Mouse (Mus musculus) kidney, embryonic 15.5 days (tissue): ENCODE measurements around the gene Gm20479. TPM values are rescaled to one million over a fixed set of nuclear protein-coding genes. Genes with fewer than 3 reads are reported as not detected.

ENCODE experiments used
- ATAC-seq: fragments of 200-750 bp; cut with Nextera tagmentation; replicated peaks from 2 replicates; pipeline ENCODE4 v1.8.0; 2017; ENCODE audit warnings: moderate TSS enrichment; ENCODE audit not compliant: low FRiP score
- H3K27ac ChIP-seq: fragments of 300-500 bp; sonication (generic); 2 replicates; pipeline ENCODE4 v1.5.1; 2015; ENCODE audit warnings: mild to moderate bottlenecking, inconsistent platforms
- H3K27me3 ChIP-seq: fragments of 300-500 bp; sonication (generic); 2 replicates; pipeline ENCODE4 v1.6.1; 2015; ENCODE audit warnings: inconsistent platforms
- H3K36me3 ChIP-seq: fragments of 300-500 bp; sonication (generic); 2 replicates; pipeline ENCODE4 v1.6.1; 2015; ENCODE audit warnings: inconsistent platforms
- H3K4me1 ChIP-seq: fragments of 300-500 bp; sonication (generic); 2 replicates; pipeline ENCODE4 v1.6.1; 2015; ENCODE audit warnings: inconsistent platforms
- H3K4me2 ChIP-seq: fragments of 300-500 bp; sonication (generic); 2 replicates; pipeline ENCODE4 v1.6.1; 2015; ENCODE audit warnings: moderate library complexity, mild to moderate bottlenecking, inconsistent platforms
- H3K4me3 ChIP-seq: fragments of 300-500 bp; sonication (generic); replicated peaks from 2 replicates; pipeline ENCODE4 v1.5.1; 2015; ENCODE audit warnings: mild to moderate bottlenecking, inconsistent platforms
- H3K9ac ChIP-seq: fragments of 300-500 bp; sonication (generic); 2 replicates; pipeline ENCODE4 v1.6.1; 2015; ENCODE audit warnings: mild to moderate bottlenecking, inconsistent platforms
- H3K9me3 ChIP-seq: fragments of 300-500 bp; sonication (generic); replicated peaks from 2 replicates; pipeline ENCODE4 v1.6.1; 2016; ENCODE audit warnings: inconsistent platforms
- WGBS: fragments of 180-500 bp; shearing (Covaris S2); methylation state at CpG from one replicate; pipeline ENCODE4 v1.1.7; 2015; ENCODE audit warnings: mixed read lengths; 5-methylcytosine and 5-hydroxymethylcytosine counted together
- polyA plus RNA-seq: library from polyadenylated mRNA; unstranded; fragments of >200 nt; fragmentation: Nextera tagmentation; extraction: Ambion mirVana; gene quantifications from 2 replicates; pipeline ENCODE4 v1.2.1, GENCODE M21; 2015

Gm20479 gene
- polyA plus RNA-seq, 1 experiment from 2014 or later = 1.9 TPM

- Histone ChIP-seq H3K4me3 (peak overlapping the region; percentile 55), H3K9ac (peak overlapping the region; percentile 39; the same call in 1 of the 2 replicates), H3K27ac (peak overlapping the region; percentile 84), H3K27me3 (peaks cover 99% of the 10 kb centered on the region), H3K9me3 (no peaks in the 10 kb centered on the region), H3K4me2 (peak overlapping the region; percentile 86), H3K4me1 (peaks cover 79% of the 10 kb centered on the region), H3K36me3 (no peaks in the 10 kb centered on the region; the same call in 1 of the 2 replicates)
- under 1% methylated on average over 8 of the region's 8 CpGs for WGBS
- no peak for ATAC-seq
These were observed 25.7 kb downstream of the Gm20479 start for GRCm38 (mm10) chr7:27331541-27331851.

GRCm38 (mm10) chr7:27330709-27331540, 26.3 kb downstream of the Gm20479 start:
- peak overlapping the region; percentile 84 for H3K27ac ChIP-seq
- H3K36me3 ChIP-seq = no peaks in the 10 kb centered on the region; the same call in 1 of the 2 replicates
- WGBS = under 1% methylated on average over 39 of the region's 39 CpGs
- H3K4me3 ChIP-seq = peak overlapping the region; percentile 55
- peak overlapping the region; percentile 39 for H3K9ac ChIP-seq
- H3K4me2 ChIP-seq = peak overlapping the region; percentile 86
- peaks cover 99% of the 10 kb centered on the region for H3K27me3 ChIP-seq
- H3K4me1 ChIP-seq = peaks cover 80% of the 10 kb centered on the region
- peak; percentile 55 for ATAC-seq
- H3K9me3 ChIP-seq = no peaks in the 10 kb centered on the region

GRCm38 (mm10) chr7:27329981-27330380, 27.2 kb downstream of the Gm20479 start:
- Histone ChIP-seq H3K4me2 (peak overlapping the region; percentile 86), H3K9ac (no peak overlapping the region), H3K36me3 (no peaks in the 10 kb centered on the region; the same call in 1 of the 2 replicates), H3K4me3 (peak overlapping the region; percentile 55), H3K9me3 (no peaks in the 10 kb centered on the region), H3K4me1 (peaks cover 82% of the 10 kb centered on the region), H3K27me3 (peaks cover 97% of the 10 kb centered on the region), H3K27ac (no peak overlapping the region)
- ATAC-seq = no peak
- 25% methylated on average over 17 of the region's 17 CpGs for WGBS

- Histone ChIP-seq H3K36me3 (no peaks in the 10 kb centered on the region; the same call in 1 of the 2 replicates), H3K4me1 (peaks cover 79% of the 10 kb centered on the region), H3K27ac (no peak overlapping the region), H3K4me2 (peak overlapping the region; percentile 86), H3K9me3 (no peaks in the 10 kb centered on the region), H3K27me3 (peaks cover 97% of the 10 kb centered on the region), H3K9ac (no peak overlapping the region), H3K4me3 (peak overlapping the region; percentile 55)
- ATAC-seq = peak; percentile 1; the same call in 1 of the 2 replicates
- WGBS = 5% methylated on average over 45 of the region's 45 CpGs
These were observed 27.8 kb downstream of the Gm20479 start for GRCm38 (mm10) chr7:27329326-27329947.

GRCm38 (mm10) chr7:27328648-27329047, 28.6 kb downstream of the Gm20479 start:
- peaks cover 71% of the 10 kb centered on the region for H3K4me1 ChIP-seq
- H3K4me2 ChIP-seq = no peak overlapping the region
- H3K27ac ChIP-seq = no peak overlapping the region
- no peaks in the 10 kb centered on the region for H3K9me3 ChIP-seq
- no peak for ATAC-seq
- WGBS = 29% methylated on average over 16 of the region's 16 CpGs
- H3K4me3 ChIP-seq = no peak overlapping the region
- no peak overlapping the region for H3K9ac ChIP-seq
- no peaks in the 10 kb centered on the region; the same call in 1 of the 2 replicates for H3K36me3 ChIP-seq
- peaks cover 93% of the 10 kb centered on the region for H3K27me3 ChIP-seq

- H3K36me3 ChIP-seq = no peaks in the 10 kb centered on the region; the same call in 1 of the 2 replicates
- no peak overlapping the region for H3K4me3 ChIP-seq
- WGBS = 79% methylated on average over 11 of the region's 11 CpGs
- peaks cover 88% of the 10 kb centered on the region for H3K27me3 ChIP-seq
- no peak overlapping the region for H3K9ac ChIP-seq
- no peak overlapping the region for H3K27ac ChIP-seq
- H3K4me2 ChIP-seq = no peak overlapping the region
- H3K9me3 ChIP-seq = no peaks in the 10 kb centered on the region
- ATAC-seq = no peak
- peaks cover 67% of the 10 kb centered on the region for H3K4me1 ChIP-seq
These were observed 29.1 kb downstream of the Gm20479 start for GRCm38 (mm10) chr7:27328161-27328560.

GRCm38 (mm10) chr7:27327500-27327899, 29.7 kb downstream of the Gm20479 start:
- peaks cover 81% of the 10 kb centered on the region for H3K27me3 ChIP-seq
- no peak overlapping the region for H3K27ac ChIP-seq
- ATAC-seq = no peak
- WGBS = 95% methylated on average over 8 of the region's 8 CpGs
- no peak overlapping the region for H3K9ac ChIP-seq
- H3K4me1 ChIP-seq = peaks cover 60% of the 10 kb centered on the region
- no peaks in the 10 kb centered on the region for H3K9me3 ChIP-seq
- H3K36me3 ChIP-seq = no peaks in the 10 kb centered on the region; the same call in 1 of the 2 replicates
- H3K4me3 ChIP-seq = no peak overlapping the region
- no peak overlapping the region for H3K4me2 ChIP-seq

GRCm38 (mm10) chr7:27326101-27326880, 30.9 kb downstream of the Gm20479 start:
- Histone ChIP-seq H3K9me3 (no peaks in the 10 kb centered on the region), H3K36me3 (no peaks in the 10 kb centered on the region; the same call in 1 of the 2 replicates), H3K4me2 (peak overlapping the region; percentile 60), H3K27ac (peak overlapping the region; percentile 37; the same call in 1 of the 2 replicates), H3K4me1 (peaks cover 57% of the 10 kb centered on the region), H3K4me3 (peak overlapping the region; percentile 38), H3K9ac (peak overlapping the region; percentile 29; the same call in 1 of the 2 replicates), H3K27me3 (peaks cover 69% of the 10 kb centered on the region)
- ATAC-seq = peak; percentile 16; the same call in 1 of the 2 replicates
- WGBS = 38% methylated on average over 34 of the region's 34 CpGs

GRCm38 (mm10) chr7:27325697-27326096, 31.5 kb downstream of the Gm20479 start:
- Histone ChIP-seq H3K36me3 (no peaks in the 10 kb centered on the region; the same call in 1 of the 2 replicates), H3K4me3 (peak overlapping the region; percentile 38), H3K27me3 (peaks cover 63% of the 10 kb centered on the region), H3K4me2 (peak overlapping the region; percentile 60), H3K27ac (peak overlapping the region; percentile 37), H3K9ac (peak overlapping the region; percentile 29; the same call in 1 of the 2 replicates), H3K9me3 (no peaks in the 10 kb centered on the region), H3K4me1 (peaks cover 51% of the 10 kb centered on the region)
- WGBS = 2% methylated on average over 24 of the region's 24 CpGs
- ATAC-seq = peak; percentile 73

- H3K9ac ChIP-seq = no peak overlapping the region
These were observed 32.3 kb downstream of the Gm20479 start for GRCm38 (mm10) chr7:27324928-27325327.

GRCm38 (mm10) chr7:27324161-27324560, 33.1 kb downstream of the Gm20479 start:
- 96% methylated on average over 11 of the region's 11 CpGs for WGBS
- H3K36me3 ChIP-seq = no peaks in the 10 kb centered on the region; the same call in 1 of the 2 replicates
- ATAC-seq = no peak

More at GRCm38 (mm10) chr7:27324928-27325327, 32.3 kb downstream of the Gm20479 start:
- no peak for ATAC-seq
- no peak overlapping the region for H3K4me3 ChIP-seq
- peak overlapping the region; percentile 60 for H3K4me2 ChIP-seq
- H3K27me3 ChIP-seq = peaks cover 56% of the 10 kb centered on the region
- no peak overlapping the region for H3K27ac ChIP-seq
- peaks cover 44% of the 10 kb centered on the region for H3K4me1 ChIP-seq
- 56% methylated on average over 18 of the region's 20 CpGs for WGBS
- H3K36me3 ChIP-seq = no peaks in the 10 kb centered on the region; the same call in 1 of the 2 replicates
- no peaks in the 10 kb centered on the region for H3K9me3 ChIP-seq

More at GRCm38 (mm10) chr7:27324161-27324560, 33.1 kb downstream of the Gm20479 start:
- Histone ChIP-seq H3K27ac (no peak overlapping the region), H3K27me3 (peaks cover 48% of the 10 kb centered on the region), H3K9me3 (no peaks in the 10 kb centered on the region), H3K4me1 (peaks cover 36% of the 10 kb centered on the region), H3K4me3 (no peak overlapping the region), H3K4me2 (no peak overlapping the region), H3K9ac (no peak overlapping the region)
